Mouse (Mus musculus) spleen, adult 2 months (tissue): ENCODE measurements around the gene 4933434E20Rik.

Experiments used
- CTCF ChIP-seq: fragments of 200-500 bp; IDR thresholded peaks from 2 replicates; pipeline ENCODE4 v1.5.1; 2011; ENCODE audit warnings: mild to moderate bottlenecking, inconsistent platforms; ENCODE audit not compliant: insufficient read depth, insufficient read length, insufficient replicate concordance; ENCODE audit errors: extremely low read depth
- POLR2A ChIP-seq: fragments of 200-500 bp; IDR thresholded peaks from 2 replicates; pipeline ENCODE4 v1.6.1; 2011; ENCODE audit warnings: low read depth, low read length, inconsistent platforms

DNA sequence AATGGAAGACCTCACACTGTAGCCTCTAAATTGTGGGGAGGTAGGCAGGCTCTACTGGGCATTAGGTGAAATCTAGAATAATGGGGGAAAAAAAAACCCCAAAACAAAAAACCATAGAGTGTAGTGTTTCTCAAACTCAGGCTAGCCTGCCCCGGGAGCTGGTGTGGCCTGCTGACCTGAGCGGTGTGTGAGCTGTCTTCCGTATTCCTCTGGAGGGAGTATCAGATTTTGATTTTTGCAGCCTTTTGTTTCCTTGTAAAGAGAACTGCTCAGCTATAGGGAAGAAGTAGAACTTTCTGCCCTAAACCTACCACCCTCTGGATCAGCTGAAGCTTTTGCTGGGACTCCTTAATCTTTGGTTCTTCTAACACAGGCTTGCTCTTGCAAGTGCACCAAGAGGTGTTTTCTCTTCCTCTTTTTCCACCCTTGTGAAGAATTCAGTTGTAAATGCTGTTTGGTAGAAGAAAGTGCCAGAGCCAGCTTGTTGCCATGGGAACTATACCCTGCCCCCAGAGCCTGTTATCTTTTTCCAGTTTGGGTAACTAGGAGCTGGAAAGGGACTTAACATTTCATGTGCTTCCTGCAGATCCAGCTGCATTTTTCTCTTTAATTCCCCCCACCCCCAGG is 32.4 kb downstream of the 4933434E20Rik start:
- TF ChIP-seq POLR2A (no peak), CTCF (no peak)
